Mouse (Mus musculus): ENCODE results near the gene Dbi.

Gene Dbi

DNA sequence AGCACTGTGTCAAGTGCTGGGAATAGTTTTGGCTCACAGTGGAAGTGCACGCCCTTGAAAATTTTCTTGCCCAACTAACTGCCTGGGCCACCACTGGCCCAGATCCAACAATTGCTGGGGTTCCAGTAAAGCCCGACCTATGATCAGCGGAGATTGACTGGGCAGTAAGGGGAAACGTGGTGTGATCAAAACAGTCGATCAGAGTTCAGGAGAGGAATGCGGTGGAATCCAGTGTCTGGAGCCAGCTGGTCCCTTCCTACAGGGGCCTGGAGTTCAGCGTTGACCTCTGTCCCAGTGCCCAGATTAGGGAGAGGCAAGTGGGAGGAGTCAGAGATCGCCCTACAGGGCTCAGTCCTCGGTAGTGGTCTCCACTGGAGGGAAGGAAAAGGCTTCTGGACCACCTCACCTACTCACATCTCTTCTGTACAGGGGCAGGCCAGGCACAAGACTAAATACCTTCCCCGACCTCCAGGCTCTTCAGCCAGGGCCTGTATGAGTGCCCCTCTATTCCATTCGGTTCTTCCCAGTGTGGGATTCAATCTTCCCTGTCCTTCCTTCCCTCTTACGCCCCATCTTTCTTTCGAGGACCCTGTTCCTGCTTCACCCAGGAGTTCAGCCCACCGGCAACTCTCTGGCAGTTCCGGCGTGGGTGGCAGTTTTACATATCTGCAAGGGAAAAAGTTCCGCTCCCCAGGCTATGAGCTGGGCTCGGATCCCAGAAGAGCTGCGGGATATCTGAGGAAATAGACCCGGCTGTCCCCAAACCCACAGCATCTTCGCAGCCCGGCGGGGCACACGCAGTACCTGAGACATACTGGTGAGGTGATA, 523 bp downstream of the Dbi start:
- peak; percentile 84 for DNase-seq

DNA sequence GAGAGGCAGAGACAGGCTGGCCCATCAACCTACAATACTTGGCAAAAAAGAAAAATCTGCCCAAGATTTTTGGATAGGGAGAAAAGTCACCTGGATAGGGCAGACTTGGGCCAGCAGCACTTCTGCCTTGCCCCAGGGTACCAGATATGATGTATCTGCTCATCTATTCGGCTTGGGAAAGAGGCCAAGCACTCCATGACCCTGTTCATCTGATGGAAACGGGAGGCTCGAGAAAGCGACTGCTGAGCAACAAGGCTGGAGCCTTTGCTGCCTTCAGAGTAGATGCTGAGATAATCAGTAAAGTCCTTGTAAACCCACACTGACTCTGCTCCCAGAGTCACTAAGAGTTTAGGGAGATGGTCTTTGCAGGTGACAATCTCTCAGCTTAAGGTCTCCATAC, 1.5 kb downstream of the Dbi start:
- DNase-seq = no peak

DNA sequence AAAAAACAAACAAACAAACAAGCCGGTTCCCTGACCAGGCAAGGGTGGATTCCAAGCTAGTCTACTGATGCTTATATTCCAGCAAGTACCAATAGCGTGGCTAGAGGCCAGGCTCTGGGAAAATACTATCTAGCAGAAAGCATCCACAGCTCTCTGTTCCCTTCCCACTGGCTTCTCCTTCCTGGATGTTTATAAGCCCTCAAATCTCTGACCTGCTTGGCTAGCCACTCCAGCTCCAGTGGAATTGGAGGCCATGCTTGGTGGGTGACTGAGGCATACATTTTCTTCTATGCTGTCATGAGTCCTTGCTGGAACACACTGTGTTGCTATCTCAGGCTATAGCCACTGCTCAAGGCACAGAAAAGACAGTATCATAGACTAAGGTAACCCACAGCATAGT, 2.0 kb downstream of the Dbi start:
- DNase-seq = no peak

DNA sequence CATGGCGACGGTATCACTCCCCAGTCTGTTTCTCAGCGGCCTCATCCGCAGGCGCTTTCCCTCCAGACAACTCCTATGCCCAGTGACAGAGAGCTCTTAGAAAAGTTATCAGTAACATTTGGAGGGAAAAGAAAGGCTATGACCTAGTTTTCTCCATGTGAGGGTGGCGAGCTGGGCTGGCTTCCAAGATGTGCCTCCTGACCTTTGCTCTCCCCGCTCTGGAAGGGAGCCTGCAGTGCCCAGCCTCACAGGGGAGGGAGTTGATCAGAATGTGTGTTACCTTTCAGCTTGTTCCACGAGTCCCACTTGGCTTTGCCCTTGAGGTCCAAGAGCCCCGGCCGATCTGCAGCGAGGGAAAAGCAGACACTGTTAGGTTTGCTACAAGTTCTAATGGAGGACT, 4.8 kb downstream of the Dbi start:
- peak; percentile 81 for DNase-seq

GRCm38 (mm10) chr1:120115671-120116081, 5.2 kb downstream of the Dbi start:
- peak; percentile 68 for DNase-seq

DNA sequence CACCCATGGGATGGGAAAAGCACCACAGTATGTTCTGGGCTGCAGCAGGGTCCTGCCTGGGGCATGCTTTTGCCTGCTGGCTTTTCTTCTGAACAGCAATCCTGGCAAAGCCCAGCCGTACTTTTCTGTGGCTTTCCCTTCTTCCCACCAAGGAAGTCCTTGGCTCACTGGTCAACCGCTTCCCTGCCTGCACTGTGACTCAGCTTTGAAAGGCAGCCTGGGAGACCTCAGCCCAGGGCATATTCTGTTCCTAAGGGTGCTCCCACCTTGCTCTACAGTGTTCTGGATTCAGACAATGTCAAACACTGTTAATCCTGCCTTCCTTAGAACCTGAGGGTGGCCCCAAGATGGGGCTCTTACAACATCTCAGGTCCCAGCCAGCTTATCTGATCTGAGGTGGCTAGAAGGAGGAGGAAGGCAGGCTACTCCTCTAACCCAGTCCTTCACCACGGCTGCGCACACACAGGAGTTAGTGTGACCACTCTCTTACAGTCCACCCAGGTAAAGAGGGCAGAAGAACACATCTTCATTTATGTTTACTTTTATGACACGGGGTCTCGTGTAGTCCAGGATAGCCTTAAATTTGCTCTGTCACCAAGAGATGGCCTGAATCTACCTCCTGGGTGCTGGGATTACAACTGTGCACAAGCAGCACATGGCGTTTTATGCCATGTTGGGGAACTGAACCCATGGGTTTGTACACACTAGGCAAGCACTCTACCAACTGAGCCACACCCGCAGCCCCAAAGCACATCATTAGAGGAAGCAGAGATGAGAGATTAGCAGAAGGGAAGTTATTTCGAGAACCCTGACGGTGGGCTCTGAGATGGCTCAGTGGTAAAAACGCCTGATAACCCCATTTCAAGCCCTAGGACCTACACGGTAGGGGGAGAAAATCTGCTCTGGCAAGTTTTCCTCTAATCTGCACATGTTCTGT, 8.4 kb downstream of the Dbi start:
- no peak for DNase-seq

DNA sequence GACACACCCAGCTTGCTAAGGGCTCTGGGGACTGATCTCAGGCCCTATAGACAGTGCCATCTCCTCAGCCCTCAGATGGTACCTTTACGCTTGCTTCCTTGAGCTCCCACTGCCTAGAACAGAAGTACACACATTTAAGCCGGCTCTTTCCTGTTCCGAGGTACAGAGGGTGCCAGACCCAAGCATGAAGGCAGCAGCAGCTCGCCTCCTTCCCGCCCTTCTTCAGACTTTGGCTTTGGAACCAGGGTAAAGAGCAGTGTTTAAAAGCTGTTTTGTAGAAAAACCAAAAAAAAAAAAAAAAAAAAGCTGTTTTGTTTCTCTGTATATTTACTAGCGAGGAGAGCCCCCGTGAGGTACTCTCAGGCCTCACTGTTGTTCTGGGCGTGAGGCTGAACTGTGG, 9.1 kb downstream of the Dbi start:
- peak; percentile 48 for DNase-seq

DNA sequence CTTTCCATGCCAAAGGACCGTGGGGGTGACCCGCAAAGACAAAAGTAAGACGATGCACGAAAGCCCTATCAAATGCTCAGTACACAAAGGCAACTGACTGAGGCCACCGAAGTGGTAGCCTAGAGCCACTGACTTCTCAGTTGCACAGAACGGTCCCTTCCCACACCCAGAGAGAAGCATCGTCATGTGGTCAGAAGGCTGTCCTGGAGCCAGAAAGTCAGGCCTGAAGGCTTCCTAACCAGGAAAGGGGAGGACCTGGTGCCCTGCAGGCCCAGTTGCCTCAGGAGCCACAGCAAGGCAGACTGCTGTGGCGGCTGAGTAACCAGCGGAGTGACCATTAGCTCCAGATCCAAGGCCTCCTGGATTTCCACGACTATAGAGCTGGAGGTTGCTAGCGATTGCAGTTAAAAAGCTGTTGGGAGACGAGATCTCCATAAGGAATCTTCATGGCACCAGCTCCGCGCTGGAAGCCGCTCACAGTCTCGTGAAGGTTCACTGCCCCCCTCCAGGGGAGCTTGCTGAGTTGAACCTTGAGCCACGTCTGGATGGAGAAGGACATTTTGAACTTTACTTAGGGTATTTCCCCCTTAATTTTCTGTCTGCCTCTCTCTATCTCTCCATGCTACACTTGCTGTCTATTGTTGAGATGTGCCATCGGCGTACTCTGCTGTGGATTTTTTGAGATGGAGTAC, 11.0 kb downstream of the Dbi start:
- DNase-seq = peak; percentile 73

GRCm38 (mm10) chr1:120105556-120105959, 15.3 kb downstream of the Dbi start:
- DNase-seq = peak; percentile 73

GRCm38 (mm10) chr1:120101227-120101609, 19.7 kb downstream of the Dbi start:
- DNase-seq = no peak

DNA sequence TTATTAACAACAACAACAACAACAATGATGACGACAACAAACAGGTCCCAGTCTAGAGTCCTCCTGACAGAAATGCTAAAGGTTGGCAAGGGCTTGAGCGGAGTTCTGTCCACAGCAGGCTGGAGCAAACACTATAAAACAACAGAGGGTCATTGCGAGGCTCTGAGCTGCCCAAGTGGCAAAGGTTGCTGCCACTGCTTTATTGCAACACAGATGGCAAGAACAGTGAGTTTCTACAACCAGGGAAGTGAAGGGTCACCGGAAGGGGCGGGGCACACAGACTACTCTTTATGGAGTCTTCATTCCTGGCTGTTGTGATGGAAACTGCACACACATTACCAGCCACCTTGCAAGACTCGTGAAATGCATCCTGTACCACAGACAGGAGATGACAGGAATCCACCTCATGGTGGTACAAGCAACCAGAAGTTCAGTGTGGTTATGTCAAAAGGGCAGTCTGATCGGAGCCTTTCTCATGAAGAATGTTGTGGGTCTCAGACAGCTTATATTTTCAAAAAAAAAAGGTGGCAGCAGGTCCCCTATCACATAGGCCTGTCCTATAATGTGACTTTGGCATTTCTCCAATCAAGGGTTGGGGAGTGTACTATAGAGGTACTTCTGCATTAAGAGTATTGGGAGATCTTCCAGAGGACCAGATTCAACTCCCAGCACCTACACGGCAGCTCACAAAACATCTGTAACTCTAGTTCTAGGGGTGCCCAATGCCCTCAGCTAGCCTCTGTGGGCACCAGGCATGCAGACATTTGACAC, 20.2 kb downstream of the Dbi start:
- DNase-seq = no peak

DNA sequence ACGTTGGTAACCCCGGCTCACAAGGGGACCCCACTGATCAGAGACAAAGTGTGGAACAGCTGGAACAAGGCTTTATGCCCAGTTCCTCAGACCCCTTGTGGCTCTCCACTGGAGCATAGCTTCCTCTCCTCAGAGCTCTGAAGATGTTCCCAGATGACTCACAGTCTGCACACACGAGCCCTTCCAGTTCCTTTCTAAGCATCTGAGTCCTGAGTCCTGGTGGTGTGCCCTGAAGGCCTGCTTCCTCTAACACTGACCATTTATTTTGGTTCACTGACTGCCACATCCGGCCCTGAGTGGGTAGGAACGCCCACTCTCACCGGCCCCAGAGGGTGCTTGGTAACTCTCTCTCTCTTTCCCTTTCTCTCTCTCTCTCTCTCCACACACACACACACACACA, 21.4 kb downstream of the Dbi start:
- no peak for DNase-seq

DNA sequence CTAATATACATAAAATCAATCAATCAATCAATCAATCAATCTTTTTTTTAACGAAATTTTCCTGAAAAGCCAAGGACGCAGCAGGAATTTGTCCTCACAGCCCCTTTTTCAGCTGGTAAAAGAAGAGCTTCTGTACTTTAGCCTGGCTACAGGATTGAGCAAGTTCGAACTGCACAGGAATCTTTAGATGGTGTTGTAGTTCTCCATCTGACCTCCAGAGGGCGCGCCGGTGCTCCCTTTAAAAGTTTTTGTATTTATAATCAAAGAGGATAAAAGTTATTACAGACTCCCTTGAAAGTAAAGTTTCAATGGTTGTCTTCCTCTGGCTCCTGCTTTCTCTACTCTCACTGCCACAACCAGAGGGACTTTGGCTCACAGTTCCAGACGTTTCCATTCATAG, 22.6 kb downstream of the Dbi start:
- peak; percentile 79 for DNase-seq

- no peak for DNase-seq
Measured at GRCm38 (mm10) chr1:120094920-120095319, 26.0 kb downstream of the Dbi start.

- DNase-seq = peak; percentile 92
Measured at GRCm38 (mm10) chr1:120093482-120094134, 27.3 kb downstream of the Dbi start.

DNA sequence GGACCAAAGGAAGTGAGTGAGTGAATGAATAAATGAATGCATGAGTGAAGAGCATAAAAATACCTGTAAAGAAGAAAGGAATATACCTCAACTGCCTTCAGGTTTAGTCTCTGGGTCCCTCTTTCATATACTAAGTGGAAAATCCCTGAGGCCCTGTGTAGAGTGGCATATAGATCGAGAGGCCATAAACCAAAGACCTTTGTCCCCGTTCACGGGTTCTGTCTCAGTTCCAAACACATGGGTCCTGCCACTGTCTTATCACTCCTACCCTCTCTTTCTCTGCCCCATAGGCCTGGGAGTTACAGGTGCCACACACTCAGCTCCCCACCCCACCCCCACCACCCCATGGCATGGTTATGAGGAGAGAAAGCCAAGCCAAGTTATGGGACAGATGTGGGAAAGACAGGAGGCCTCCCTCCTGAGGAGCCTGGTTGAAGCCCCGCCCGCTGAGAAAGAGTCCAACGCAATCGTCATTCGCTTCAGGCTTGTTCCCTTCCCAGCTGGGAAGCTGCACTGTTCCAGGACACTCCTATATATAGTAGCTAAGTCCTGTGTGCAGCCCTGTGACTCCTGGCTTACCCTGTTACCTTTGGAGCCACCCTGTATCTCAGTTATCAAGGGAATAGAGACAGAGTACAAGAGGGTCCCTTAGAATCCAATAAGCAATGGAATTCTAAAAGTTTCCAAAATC, 29.9 kb downstream of the Dbi start:
- DNase-seq = no peak

- DNase-seq = no peak
Measured at GRCm38 (mm10) chr1:120089180-120089579, 31.7 kb downstream of the Dbi start.

DNA sequence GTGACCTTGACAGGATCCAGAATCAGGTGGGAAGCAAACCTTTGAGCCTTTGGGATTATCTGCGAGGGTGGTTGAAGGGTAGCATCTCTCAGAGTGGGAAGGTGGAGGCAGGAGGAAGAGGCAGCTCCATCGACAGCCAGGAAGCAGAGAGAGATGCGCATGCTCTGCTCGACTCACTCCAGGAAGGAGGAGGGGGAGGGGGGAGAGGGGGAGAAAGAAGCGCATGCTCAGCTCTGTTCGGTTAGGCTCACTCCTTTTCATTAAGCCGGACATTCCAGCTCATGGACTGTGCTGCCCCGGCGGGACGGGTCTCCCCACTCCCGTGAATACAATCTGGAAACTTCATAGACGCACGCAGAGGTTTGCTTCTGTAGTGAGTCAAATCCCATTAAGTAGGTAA, 34.2 kb downstream of the Dbi start:
- DNase-seq = no peak

DNA sequence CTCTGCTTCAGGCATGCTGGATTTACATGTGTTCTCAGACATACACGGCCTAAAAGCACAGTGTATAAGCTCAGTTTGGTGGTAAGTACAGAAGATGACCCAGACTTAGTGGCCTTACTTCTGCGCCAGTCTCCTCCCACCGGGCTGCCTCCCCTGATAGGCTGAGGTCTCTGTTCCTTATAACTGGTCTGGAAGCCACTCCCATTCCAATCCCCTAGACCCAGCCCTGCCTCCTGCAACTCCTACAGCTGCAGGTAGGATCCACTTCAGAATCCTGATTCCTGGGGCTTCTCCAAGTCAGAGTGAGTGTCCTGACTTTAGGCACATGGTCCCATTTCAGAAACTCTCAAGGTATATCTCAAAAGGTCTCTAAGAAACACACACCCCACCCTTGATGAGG, 35.2 kb downstream of the Dbi start:
- no peak for DNase-seq

DNA sequence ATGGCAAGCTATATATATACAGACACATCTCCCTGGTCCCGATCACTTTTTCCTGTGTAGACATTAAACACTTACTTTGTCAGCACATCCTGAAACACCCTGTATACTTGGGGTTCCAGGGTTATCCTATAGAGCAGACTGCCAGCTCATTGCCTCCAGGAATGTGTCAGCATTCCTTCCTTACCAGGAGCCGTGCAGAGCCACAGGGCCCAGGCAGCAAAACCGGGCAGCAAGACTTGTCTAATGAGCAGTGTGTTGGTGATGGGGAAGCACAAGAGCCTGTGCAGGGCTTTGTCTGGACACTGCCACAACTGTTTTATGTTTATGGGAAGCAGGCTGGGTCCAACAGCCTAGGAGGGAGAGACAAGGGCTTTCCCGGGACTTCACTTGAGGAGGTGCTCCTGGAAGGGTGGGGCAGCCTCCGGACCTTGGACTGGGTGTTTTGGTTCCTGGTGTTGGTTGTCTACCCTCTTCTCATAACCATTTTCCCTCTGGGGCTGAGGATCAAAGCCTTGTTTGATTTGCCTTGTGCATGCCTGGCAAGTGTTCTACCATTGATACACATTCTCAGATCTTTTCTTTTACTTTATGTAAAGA, 36.9 kb downstream of the Dbi start:
- no peak for DNase-seq

Data from kidney, postnatal 14 days (tissue).